Mouse (Mus musculus) forebrain, embryonic 14.5 days (tissue): ENCODE measurements around the gene Nrip1. TPM values are rescaled to one million over a fixed set of nuclear protein-coding genes. Genes with fewer than 3 reads are reported as not detected.

Experiments used
- ATAC-seq: fragments of 200-750 bp; cut with Nextera tagmentation; 2 replicates; pipeline ENCODE4 v1.8.0; 2017; ENCODE audit warnings: mild to moderate bottlenecking, moderate library complexity
- DNase-seq: peaks from one replicate; pipeline ENCODE4 v3.0.0-alpha.2; 2015; ENCODE audit warnings: low spot score
- H3K27ac ChIP-seq: fragments of 300-500 bp; sonication (generic); 2 replicates; pipeline ENCODE4 v1.5.1; 2014; ENCODE audit warnings: low read depth, mild to moderate bottlenecking, control low read depth, low read length, moderate library complexity
- H3K27me3 ChIP-seq: fragments of 300-500 bp; sonication (generic); replicated peaks from 2 replicates; pipeline ENCODE4 v1.6.1; 2014; ENCODE audit warnings: low read length, control low read depth, mixed read lengths; ENCODE audit not compliant: control insufficient read depth, insufficient read depth
- H3K36me3 ChIP-seq: fragments of 300-500 bp; sonication (generic); 2 replicates; pipeline ENCODE4 v1.6.1; 2014; ENCODE audit warnings: low read length, control low read depth; ENCODE audit not compliant: control insufficient read depth, insufficient read depth
- H3K4me1 ChIP-seq: fragments of 300-500 bp; sonication (generic); 2 replicates; pipeline ENCODE4 v1.6.1; 2014; ENCODE audit warnings: antibody characterized with exemption, low read length, control low read depth; ENCODE audit not compliant: control insufficient read depth, insufficient read depth
- H3K4me2 ChIP-seq: fragments of 300-500 bp; sonication (generic); 2 replicates; pipeline ENCODE4 v1.6.1; 2014; ENCODE audit warnings: mild to moderate bottlenecking, control low read depth, low read length
- H3K4me3 ChIP-seq: fragments of 300-500 bp; sonication (generic); 2 replicates; pipeline ENCODE4 v1.5.1; 2014; ENCODE audit warnings: low read depth, low read length, control low read depth
- H3K9ac ChIP-seq: fragments of 300-500 bp; sonication (generic); 2 replicates; pipeline ENCODE4 v1.6.1; 2014; ENCODE audit warnings: mild to moderate bottlenecking, low read length, control low read depth, moderate library complexity
- H3K9me3 ChIP-seq: fragments of 300-500 bp; sonication (generic); replicated peaks from 2 replicates; pipeline ENCODE4 v1.6.1; 2016; ENCODE audit warnings: low read length, control low read depth, mixed read lengths; ENCODE audit not compliant: control insufficient read depth
- WGBS: fragments of 180-500 bp; shearing (Covaris S2); extraction: QIAGEN DNeasy Blood & Tissue Kit; methylation state at CpG from one replicate; pipeline ENCODE4 v1.1.7; 2014; 5-methylcytosine and 5-hydroxymethylcytosine counted together
- polyA plus RNA-seq: library from polyadenylated mRNA; unstranded; fragments of >200 nt; fragmentation: Nextera tagmentation; extraction: Ambion mirVana; gene quantifications from 2 replicates; pipeline ENCODE4 v1.2.1, GENCODE M21; 2014

Gene Nrip1
- polyA plus RNA-seq, 1 experiment from 2014 or later = 16.5 TPM

GRCm38 (mm10) chr16:76386071-76386470 lies 12.4 kb upstream of the Nrip1 start:
- H3K4me2 ChIP-seq = no peak overlapping the region
- no peak overlapping the region for H3K4me3 ChIP-seq
- no peak overlapping the region for H3K27ac ChIP-seq
- no peaks in the 10 kb centered on the region for H3K4me1 ChIP-seq
- H3K9me3 ChIP-seq = no peaks in the 10 kb centered on the region
- H3K27me3 ChIP-seq = peaks cover 5% of the 10 kb centered on the region; the same call in 1 of the 2 replicates
- ATAC-seq (no peak), DNase-seq (no peak)
- H3K9ac ChIP-seq = no peak overlapping the region
- H3K36me3 ChIP-seq = no peaks in the 10 kb centered on the region
- 32% methylated on average over 4 of the region's 4 CpGs for WGBS

- Histone ChIP-seq H3K9ac (no peak overlapping the region), H3K27ac (no peak overlapping the region), H3K36me3 (no peaks in the 10 kb centered on the region), H3K27me3 (no peaks in the 10 kb centered on the region), H3K9me3 (no peaks in the 10 kb centered on the region), H3K4me2 (no peak overlapping the region), H3K4me1 (no peaks in the 10 kb centered on the region), H3K4me3 (no peak overlapping the region)
- 94% methylated on average over 3 of the region's 3 CpGs for WGBS
- ATAC-seq (no peak), DNase-seq (no peak)
Observed at GRCm38 (mm10) chr16:76377211-76377610, 3.6 kb upstream of the Nrip1 start.

- 94% methylated on average over 8 of the region's 8 CpGs for WGBS
- Histone ChIP-seq H3K27me3 (no peaks in the 10 kb centered on the region), H3K36me3 (no peaks in the 10 kb centered on the region), H3K9ac (no peak overlapping the region), H3K27ac (no peak overlapping the region), H3K4me2 (no peak overlapping the region), H3K4me3 (no peak overlapping the region), H3K4me1 (no peaks in the 10 kb centered on the region; the same call in 1 of the 2 replicates), H3K9me3 (no peaks in the 10 kb centered on the region)
- ATAC-seq = no peak
- DNase-seq = no peak
Observed at GRCm38 (mm10) chr16:76376661-76377060, 3.0 kb upstream of the Nrip1 start.

GRCm38 (mm10) chr16:76372941-76373561 lies 576 bp downstream of the Nrip1 start:
- no peaks in the 10 kb centered on the region for H3K9me3 ChIP-seq
- peaks cover 14% of the 10 kb centered on the region for H3K4me1 ChIP-seq
- ATAC-seq (peak; percentile 94), DNase-seq (peak; percentile 91)
- peak overlapping the region; percentile 71 for H3K4me3 ChIP-seq
- peak overlapping the region; percentile 96 for H3K27ac ChIP-seq
- WGBS = under 1% methylated on average over 41 of the region's 70 CpGs
- no peaks in the 10 kb centered on the region for H3K27me3 ChIP-seq
- no peaks in the 10 kb centered on the region for H3K36me3 ChIP-seq
- H3K4me2 ChIP-seq = peak overlapping the region; percentile 71
- peak overlapping the region; percentile 86 for H3K9ac ChIP-seq

GRCm38 (mm10) chr16:76372045-76372940 lies 1.3 kb downstream of the Nrip1 start:
- ATAC-seq = peak; percentile 74
- peak; percentile 68 for DNase-seq
- WGBS = under 1% methylated on average over 53 of the region's 102 CpGs

GRCm38 (mm10) chr16:76371614-76371917 lies 2.1 kb downstream of the Nrip1 start:
- Histone ChIP-seq H3K4me3 (peak overlapping the region; percentile 71), H3K27ac (no peak overlapping the region), H3K4me1 (peaks cover 14% of the 10 kb centered on the region), H3K27me3 (no peaks in the 10 kb centered on the region), H3K4me2 (peak overlapping the region; percentile 71), H3K36me3 (no peaks in the 10 kb centered on the region), H3K9ac (peak overlapping the region; percentile 86), H3K9me3 (no peaks in the 10 kb centered on the region)
- DNase-seq (no peak), ATAC-seq (no peak)
- WGBS = 5% methylated on average over 7 of the region's 7 CpGs

More at GRCm38 (mm10) chr16:76372045-76372940, 1.3 kb downstream of the Nrip1 start:
- peak overlapping the region; percentile 86 for H3K9ac ChIP-seq
- peak overlapping the region; percentile 71 for H3K4me3 ChIP-seq
- peak overlapping the region; percentile 96 for H3K27ac ChIP-seq
- peak overlapping the region; percentile 71 for H3K4me2 ChIP-seq
- H3K9me3 ChIP-seq = no peaks in the 10 kb centered on the region
- H3K36me3 ChIP-seq = no peaks in the 10 kb centered on the region
- no peaks in the 10 kb centered on the region for H3K27me3 ChIP-seq
- peaks cover 14% of the 10 kb centered on the region for H3K4me1 ChIP-seq

GRCm38 (mm10) chr16:76370716-76371613 lies 2.7 kb downstream of the Nrip1 start:
- no peak overlapping the region for H3K27ac ChIP-seq
- DNase-seq = peak; percentile 44
- H3K4me3 ChIP-seq = peak overlapping the region; percentile 71
- H3K4me1 ChIP-seq = peaks cover 14% of the 10 kb centered on the region
- no peaks in the 10 kb centered on the region for H3K9me3 ChIP-seq
- no peaks in the 10 kb centered on the region for H3K36me3 ChIP-seq
- WGBS = 43% methylated on average over 12 of the region's 12 CpGs
- no peak for ATAC-seq
- H3K9ac ChIP-seq = peak overlapping the region; percentile 86
- H3K4me2 ChIP-seq = peak overlapping the region; percentile 71
- no peaks in the 10 kb centered on the region for H3K27me3 ChIP-seq

- ATAC-seq (no peak), DNase-seq (peak; percentile 52)
- H3K4me2 ChIP-seq = peak overlapping the region; percentile 71; the same call in 1 of the 2 replicates
- no peaks in the 10 kb centered on the region for H3K9me3 ChIP-seq
- H3K9ac ChIP-seq = no peak overlapping the region
- H3K27ac ChIP-seq = no peak overlapping the region
- H3K36me3 ChIP-seq = no peaks in the 10 kb centered on the region
- H3K4me3 ChIP-seq = no peak overlapping the region
- no peaks in the 10 kb centered on the region for H3K27me3 ChIP-seq
- WGBS = 44% methylated on average over 6 of the region's 6 CpGs
- peaks cover 14% of the 10 kb centered on the region for H3K4me1 ChIP-seq
Observed at GRCm38 (mm10) chr16:76370041-76370715, 3.4 kb downstream of the Nrip1 start.
